Mouse (Mus musculus) erythroblast, adult 5-6 weeks (primary cell): ENCODE results near the gene Yipf2. TPM values are rescaled to one million over a fixed set of nuclear protein-coding genes. Genes with fewer than 3 reads are reported as not detected.
"Not testable (repeated sequence)": the region's sequence is repeated elsewhere in the genome, so short reads cannot be mapped to it uniquely, and the experiment has no call there.

Source experiments
- ATAC-seq: replicated peaks from 2 replicates; pipeline ENCODE4 v1.8.0; 2016; ENCODE audit warnings: moderate number of reproducible peaks, mild to moderate bottlenecking, moderate TSS enrichment, inconsistent platforms; ENCODE audit not compliant: poor library complexity, low FRiP score, severe bottlenecking
- total RNA-seq, 2 experiments: library from RNA; stranded (forward) in 1 of 2; stranded (reverse) in 1 of 2; fragments of 150-400 nt in 1 of 2; fragments of 200-764, 138-1000 nt in 1 of 2; gene quantifications; 2 replicates each; pipeline versions ENCODE4 v1.2.3 to v1.2.4; 2015 to 2017; ENCODE audit warnings: low replicate concordance in 2 of 2

Gene Yipf2
- total RNA-seq, 2 experiments from 2014 or later, result 1.3 to 2.6 TPM

DNA sequence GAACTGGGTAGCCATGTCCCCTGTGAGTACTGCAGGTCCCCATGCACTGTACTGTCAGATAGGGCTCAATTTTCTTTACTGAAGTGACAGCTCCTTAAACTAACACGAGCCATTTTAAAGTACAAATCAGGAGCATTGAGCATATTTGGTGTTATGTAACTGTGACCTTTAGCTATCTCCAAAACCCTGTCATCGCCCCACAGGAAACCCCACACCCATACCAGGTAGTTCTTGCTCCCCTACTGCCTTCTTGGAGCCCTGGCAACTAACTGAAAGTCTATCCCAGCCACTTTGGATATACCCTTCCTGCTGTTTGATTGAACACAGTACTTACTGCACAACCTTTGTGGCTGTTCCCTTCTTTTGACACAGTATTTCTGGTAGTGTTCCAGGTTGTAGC is 25.6 kb downstream of the Yipf2 start:
- no peak for ATAC-seq

DNA sequence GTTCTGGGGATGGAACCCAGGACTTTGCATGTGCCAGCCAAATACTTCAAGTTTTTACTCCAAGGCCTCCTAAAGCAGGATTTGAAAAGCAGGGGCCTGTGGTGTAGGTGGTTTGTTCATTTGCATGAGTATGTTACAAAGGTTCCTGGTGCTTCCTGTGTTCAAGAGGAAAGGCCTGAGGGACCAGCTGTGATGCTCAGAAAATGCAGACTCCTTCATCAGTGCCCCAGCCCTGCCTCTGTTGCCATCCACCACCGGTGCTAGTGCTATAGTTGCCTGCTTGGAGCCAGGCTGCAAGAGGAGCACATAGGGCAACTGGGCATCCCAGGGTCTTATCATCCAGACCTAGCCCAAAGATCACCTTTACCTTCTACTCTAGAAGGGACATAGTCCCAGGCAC is 26.1 kb downstream of the Yipf2 start:
- no peak for ATAC-seq

DNA sequence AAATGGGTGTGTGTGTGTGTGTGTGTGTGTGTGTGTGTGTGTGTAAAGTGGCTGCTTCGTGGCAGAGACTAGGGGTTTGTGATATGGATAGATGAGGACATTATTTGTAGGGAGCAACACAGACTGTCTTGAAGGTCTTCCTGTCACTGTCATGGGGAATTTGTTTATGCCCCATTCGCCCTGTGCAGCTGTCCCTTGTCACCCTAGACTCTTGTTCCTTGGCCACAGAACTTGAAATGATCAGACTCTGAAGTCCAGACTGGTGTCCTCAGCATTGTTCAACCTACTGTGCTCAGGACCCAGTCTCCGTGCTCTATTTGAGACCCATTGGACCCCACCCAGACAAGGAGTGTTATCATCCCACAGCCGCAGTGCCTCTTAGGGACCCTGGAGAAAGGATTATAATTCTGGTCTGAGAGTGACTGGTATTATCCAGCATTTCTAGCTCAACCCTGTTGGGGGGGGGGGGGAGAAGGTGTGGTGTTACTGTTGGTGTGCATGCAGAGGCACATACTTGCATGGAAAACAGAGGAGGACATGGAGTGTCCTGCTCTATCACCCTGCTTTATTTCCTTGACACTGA is 27.5 kb downstream of the Yipf2 start:
- ATAC-seq, result peak; percentile 28; the same call in 1 of the 2 replicates

DNA sequence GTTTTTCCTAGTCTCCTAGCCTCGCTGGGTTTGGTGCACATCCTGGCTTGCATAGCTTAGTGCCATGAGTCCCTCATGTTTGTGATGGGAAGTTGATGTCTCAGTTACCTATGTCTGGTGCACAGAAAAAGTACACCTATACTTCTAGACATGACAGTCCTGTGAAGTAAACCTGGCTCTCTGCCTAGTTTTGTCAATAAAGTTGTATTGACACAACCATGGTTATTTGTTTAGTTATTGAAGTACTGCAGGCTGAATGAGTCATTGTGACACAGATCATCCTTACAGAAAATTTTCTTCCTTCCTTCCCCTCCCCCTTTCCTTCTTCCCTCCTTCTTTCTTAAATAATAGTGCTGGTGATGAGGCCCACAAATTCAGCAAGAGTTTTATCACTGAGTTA is 28.2 kb downstream of the Yipf2 start:
- ATAC-seq, result no peak

DNA sequence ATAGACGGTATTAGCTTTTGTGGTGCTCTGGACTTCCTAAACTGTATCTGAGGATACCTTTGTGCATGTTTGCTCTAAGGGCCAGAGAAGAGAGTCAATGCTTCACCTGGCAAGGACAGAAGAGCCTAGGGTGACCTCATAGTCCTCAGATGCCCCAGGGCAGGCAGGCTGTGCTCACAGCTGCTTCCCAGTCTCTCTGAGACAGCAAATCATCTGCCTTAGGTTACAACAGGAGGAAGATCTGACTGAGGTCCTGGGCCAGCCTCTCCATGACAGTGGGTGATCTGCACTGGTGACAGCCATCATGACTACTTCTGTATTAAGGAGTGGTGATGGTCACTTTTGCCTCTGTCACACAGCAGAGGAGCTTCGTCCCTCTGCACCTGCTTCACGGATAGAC is 33.5 kb downstream of the Yipf2 start:
- 0 out of 2 replicates have a peak, but pooled peaks have one; percentile 4 for ATAC-seq

DNA sequence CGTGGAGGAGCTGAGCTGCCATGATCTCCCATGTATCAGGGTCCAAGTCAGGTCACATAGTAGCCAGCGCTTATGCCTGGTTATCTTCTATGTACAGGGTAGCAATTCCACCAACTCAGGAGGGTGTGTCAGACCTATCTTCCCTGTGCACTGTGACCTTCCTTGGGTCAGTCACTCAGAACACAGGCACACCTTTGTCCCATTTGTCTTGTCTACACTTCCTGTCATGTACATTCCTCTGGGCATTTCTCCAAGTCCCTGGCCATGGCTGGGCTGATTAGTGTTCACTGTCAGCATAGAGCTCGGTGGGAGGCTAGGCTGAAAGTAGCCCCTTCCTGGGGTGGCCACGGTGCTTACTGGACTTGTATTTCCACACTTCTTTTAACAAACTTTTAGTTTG is 34.3 kb downstream of the Yipf2 start:
- peak; percentile 86 for ATAC-seq

DNA sequence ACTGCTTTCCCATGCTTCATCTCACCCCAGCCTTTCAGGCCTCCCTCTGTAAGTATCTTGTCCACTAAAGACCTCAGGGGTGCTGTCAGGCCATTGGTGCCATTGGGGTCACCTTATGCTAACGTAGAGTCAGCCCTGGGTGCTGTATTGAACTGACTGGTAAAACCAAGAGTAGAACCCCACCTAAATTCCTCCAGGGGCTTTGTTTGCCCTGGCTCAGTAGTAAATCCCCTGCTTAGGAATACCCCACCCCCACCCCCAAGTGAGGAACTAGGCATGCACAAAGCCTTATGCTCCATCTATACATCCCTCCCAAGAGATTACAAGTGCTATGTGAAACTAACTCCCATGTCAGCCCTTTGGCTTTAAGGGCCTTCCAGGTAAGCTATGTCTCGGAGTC is 35.1 kb downstream of the Yipf2 start:
- no peak for ATAC-seq

DNA sequence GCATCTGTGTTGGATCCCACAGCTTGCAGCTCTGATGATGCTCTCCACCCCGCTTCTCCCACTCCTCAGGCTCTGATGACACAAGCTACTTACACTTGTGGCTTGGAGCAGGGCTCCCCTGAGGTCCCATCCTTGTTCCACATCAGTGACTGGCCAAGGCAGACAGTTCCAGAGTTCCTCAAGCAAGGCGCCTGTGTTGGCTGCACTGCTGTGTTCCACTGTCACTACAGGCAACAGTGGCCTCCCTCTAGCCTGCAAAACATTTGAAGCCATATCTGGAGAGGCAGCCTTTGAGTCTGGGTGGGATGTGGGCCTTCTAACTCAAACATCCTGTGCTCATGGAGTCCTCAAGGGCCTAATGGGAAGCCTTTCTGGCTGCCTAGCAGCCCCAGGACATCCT is 35.6 kb downstream of the Yipf2 start:
- no peak for ATAC-seq

DNA sequence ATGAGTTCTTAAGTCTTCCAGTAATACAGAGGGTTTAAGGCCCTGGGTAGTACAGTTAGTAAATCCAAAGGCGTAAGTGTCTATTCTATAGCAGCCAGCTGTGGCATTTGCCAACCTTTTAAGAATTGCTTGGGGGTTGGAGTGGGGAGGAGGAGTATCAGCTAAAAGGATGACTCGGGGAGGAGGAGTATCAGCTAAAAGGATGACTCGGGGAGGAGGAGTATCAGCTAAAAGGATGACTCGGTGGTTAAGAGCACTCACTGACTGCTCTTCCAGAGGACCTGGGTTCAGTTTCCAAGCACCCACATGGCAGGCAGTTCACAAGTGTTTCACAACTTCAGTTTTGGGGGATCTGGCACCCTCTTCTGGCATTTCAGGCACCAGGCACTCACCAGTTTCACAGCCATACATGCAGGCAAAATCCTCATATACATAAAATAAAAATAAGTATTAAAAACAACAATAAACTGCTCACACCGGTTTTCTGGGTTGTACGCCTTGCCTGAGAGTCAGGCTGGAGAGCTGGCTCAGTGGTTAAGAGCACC is 37.4 kb downstream of the Yipf2 start:
- ATAC-seq, result peak; percentile 79

DNA sequence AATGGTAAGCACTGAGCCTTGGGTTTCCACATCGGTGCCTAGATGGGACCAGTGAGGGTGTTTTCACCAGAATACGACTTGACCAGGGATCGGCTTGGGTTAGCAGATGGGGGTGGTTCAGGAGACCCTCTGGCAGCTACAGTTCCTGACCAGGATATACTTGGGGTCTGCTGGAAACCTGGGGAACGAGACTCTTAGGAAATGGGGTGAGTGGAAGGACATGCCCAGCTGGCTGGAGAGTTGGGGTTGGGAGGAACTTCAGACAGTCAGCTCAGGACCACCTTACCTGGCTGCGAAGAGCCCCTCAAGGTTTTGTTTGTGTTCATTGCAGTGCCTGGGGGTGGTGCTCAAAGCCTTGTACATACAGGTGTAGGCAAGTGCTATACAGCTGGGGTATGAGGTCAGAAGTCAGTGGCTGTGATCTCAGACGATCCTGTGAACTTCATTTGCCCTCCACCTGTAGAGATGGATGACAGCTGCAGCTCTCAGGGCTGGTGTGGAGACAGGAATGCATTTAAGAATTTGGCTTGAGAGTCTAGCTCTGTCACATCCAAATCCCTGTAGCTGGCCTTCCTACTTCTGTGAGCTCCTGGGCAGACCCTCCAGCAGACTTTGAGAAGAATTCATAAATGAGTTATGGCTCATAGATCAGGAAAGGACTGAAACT is 38.9 kb downstream of the Yipf2 start:
- no peak for ATAC-seq

DNA sequence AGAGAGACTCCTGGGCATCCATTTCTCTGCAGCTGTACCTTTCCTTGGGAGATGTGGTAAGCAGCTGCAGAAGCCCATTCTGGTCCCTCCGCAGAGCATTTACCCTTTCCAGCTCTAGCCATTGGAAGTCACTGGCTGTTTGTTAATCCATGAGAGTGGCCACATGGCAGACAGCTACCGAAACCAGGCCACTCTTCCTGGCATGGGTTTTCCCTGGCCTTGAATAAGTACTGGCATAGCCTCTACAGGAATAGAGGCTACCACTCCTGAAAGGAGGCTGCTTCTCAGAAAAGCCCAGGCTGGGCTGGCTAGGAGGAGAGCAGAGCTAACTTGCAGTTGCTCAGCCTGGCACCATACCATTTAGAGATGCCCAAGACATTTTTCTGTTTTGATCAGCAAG is 41.6 kb downstream of the Yipf2 start:
- ATAC-seq, result no peak

DNA sequence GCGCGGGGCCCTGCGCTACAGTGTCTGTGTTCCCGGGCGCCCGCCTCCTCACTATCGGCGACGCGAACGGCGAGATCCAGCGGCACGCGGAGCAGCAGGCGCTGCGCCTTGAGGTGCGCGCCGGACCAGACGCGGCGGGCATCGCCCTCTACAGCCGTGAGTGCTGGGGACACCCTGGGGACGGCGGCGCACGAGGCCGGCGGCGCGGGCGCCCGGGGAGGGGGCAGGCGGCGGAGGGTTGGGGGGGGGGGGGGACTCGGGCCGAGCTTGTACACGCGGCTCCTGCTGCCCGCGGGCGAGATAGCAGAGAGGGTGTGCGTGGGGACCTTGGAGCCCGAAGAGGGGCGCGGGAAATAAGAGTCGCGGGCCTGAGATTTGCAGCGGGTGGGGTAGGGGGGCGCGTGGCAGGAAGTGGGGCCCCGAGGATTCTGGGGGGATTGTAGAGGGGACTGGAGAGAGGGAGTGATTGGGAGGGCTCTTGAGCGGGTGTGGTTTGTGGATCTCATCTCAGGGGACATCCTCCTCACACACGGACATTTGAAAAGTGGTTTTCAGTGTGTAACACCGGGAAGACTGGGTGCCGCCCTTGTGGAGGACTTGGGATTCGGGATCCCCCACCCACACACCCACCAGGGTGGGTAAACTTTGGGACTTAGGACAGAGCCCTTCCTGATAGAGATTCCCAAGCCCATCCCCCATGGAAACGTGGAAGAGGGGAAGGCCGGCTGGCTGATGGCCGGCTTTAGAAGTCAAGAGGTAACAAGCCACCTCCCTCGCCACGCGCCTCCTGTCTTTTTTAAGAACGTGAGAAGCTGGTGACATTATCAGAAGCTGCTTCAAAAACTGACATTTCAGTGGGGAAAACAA is 45.3 kb downstream of the Yipf2 start:
- peak; percentile 29 for ATAC-seq

DNA sequence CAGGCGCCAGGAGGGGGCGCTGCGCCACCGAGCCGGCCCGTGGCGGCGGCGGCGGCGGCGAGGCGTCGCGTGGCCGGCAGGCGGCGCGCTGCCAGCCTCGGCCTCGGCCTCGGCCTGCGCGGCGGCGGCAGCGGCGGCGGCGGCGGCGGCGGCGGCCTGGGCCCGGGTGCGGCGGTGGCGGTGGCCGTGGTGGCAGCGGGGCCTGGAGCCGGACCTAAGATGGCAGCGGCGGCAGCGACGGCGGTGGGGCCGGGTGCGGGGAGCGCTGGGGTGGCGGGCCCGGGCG is 45.9 kb downstream of the Yipf2 start, which contains the start of gene Carm1:
Gene Carm1, plus strand, starts transcription at position 106 of the 286 bp plus-strand sequence.
- no peak for ATAC-seq

DNA sequence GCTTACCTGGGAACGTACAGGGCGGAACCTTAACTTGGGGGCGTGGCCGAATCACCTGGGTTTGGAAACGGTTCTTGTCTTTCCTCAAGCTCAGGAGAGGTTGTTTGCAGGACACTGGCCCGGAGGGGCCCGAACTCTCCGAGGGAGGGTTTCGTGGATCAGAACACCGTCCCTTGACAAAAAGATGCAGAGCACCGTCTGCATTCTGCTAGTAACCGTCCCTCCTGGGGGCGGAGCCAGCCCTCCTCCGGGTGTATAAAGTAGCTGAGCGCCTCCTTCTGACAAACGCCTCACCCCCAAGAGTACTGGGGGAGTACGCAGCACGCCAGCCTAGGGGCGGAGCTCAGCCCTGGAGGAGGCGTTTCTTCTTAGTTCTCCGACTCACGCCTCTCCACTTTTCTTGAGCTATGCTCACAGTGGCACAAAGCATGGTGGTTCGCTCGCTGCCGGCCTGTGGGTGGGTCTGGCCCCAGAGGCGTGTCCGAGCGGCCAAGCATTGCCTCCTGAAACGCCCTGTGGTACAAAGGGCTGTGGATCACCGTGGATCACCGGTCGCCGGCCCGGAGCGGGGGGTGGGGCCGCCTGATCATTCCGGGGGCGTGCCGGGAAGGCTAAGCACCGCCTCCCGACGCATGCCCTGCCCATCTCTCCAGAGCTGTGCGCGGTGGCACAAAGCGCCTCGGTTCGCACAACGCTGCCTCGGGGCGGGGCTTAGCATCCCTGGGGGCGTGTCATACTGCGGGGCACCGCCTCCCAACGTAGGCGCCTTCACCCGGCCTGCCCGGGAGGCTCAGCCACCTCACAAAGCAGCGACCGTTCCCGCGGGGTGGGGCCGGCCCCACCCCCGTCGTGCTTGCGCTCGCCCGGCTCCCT is 46.5 kb downstream of the Yipf2 start:
- peak; percentile 84 for ATAC-seq

DNA sequence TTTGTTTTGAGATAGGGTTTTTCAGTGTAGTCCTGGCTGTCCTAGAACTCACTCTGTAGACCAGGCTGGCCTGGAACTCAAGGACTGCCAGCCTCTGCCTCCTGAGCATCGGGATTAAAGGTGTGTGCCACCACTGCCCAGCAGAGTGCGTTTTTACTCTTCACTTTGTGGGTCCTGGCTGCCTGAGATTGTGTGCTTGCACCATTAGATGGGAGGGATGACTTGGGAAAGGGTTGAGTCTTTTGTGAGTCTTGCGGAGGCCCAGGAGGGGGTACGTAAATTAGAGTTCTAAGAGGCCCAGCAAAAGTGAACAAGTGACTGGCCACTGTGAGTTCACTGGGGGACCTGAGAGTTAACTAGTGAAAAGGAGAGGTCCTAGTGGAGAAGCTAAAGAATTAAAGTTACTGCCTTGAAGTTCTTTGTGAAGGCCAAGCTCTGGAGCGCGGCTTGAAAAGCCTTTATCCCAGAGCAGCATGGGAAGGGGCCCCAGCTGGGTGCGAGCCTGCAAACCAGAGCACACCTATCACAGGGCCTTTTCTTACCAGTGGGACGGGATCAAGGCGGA is 47.2 kb downstream of the Yipf2 start:
- ATAC-seq, result no peak

DNA sequence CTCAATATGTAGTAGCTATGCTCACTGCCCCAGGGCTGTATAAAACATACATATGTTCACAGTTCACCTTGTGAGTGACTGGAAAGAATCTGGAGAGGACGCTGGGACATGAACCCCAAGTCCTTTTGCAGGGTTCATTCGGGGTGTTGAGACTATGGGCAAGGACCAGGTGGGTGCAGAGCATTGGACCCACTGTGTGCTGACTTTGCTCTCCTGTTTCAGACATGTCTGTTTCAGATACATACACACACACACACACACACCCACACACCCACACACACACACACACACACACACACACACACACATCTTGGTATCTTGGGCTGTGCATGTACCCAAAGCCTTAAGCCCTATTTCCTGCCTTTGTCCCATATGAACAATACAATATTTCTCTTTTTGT is 50.6 kb downstream of the Yipf2 start:
- not testable (repeated sequence) for ATAC-seq

DNA sequence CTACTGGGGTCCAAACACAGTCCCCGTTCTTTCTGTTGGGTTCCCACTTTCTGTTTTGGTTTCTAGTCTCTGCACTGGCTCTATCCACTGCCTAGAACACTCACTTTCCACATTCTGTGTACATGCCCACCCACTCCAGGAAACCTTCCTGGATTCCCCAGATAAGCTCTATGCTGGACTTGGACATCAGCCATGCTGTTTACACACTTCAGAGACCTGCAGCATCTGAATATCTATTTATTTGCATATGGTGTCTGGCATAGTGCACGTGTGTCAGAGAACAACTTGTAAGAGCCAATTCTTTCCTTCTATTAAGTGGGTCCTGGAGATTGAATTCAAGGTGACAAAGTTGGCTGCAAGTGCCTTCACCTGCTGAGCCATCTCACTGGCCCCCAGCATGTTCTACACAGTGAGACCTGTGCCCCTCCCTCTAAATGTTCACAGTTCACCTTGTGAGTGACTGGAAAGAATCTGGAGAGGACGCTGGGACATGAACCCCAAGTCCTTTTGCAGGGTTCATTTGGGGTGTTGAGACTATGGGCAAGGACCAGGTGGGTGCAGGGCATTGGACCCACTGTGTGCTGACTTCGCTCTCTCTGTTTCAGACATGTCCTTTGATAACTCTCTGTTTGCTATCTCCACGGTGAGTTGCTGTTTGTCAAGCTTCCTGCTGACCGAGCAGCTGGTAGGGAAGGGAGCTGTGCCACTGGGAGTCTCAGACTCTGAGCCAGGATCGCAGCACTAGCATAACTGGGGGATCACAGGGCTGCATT is 52.5 kb downstream of the Yipf2 start:
- peak; percentile 45; the same call in 1 of the 2 replicates for ATAC-seq
